15 mouse cellular contexts compared by ENCODE assay signal in the genomic region with DNA sequence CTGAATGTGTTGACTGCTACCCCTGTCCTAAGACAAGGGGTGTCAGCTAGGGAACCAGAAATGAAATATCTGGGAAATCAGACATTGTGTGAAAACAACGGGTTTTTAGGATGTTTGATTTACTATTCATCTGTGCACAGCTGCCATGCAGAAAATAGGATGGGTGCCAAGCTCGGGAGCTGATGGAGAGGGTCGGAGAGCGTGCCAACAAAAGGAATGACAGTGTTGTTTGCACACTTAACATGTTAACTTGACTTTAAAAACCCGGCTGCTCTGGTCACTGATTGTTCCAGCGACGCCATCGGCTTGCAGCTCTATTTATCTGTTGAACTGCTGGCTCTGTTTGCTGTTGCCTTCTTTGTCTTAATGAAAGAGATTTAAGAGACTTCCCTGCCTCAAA. TPM values are rescaled to one million over a fixed set of nuclear protein-coding genes. Genes with fewer than 3 reads are reported as not detected.
DNase-seq lines count a peak whose midpoint lies in the region.
"Had no signal": no experiment of that assay in that cellular context is flagged by ENCODE, and none has a peak within 500 bp of the region (broad histone marks: within the 10 kb centered on the region; RNA-seq: fewer than 3 reads in every experiment).

No protein-coding gene starts in this region.

- peak; percentile 9 for DNase-seq in gastrocnemius, postnatal 10 days
- no peak for DNase-seq in gastrocnemius, adult 8-10 months (ENCODE audit: low spot score in 2 of 2)
- peak; percentile 57 for DNase-seq in left cerebral cortex, postnatal 4 days
- no peak for DNase-seq in left cerebral cortex, postnatal 36 days (ENCODE audit: low spot score in 2 of 2)
- DNase-seq in right cerebral cortex, postnatal 4 days, result peak; percentile 18
- DNase-seq in right cerebral cortex, postnatal 25 days, result no peak
- no peak for DNase-seq in layer of hippocampus, adult 11-12 months (ENCODE audit: low spot score)
- no peak for DNase-seq in ovary, postnatal 36 days (ENCODE audit: low spot score)
- DNase-seq: cerebellum, adult 18-20 months; gastrocnemius, postnatal 25 days; kidney, postnatal 14 days; liver, postnatal 0 days; spleen, adult 18-20 months; thymus, postnatal 14 days had no signal

- intact Hi-C loops in left cerebral cortex, postnatal 4 days (cut with DNase I), result no loop called here
- intact Hi-C loops in left cerebral cortex, postnatal 36 days (cut with DNase I), result no loop called here

RNA-seq across cellular contexts. Expression of gene Maf, which starts 46.2 kb away (rescaled TPM):
- total RNA-seq in gastrocnemius, postnatal 10 days (2021), result 100 to 1,000 TPM; 105 to 109 TPM
- total RNA-seq in gastrocnemius, adult 8-10 months (2022), result 100 to 1,000 TPM; 107 to 168 (median 140) TPM
- 10 to 100 TPM; 37.8 to 41.9 TPM for total RNA-seq in left cerebral cortex, postnatal 4 days (2021)
- total RNA-seq in left cerebral cortex, postnatal 36 days (2021), result 10 to 100 TPM; 22.9 to 25.8 TPM
- total RNA-seq: MEL had no signal

Comparison
In these comparisons a context has a peak if more than half of its experiments do, and no peak if none do; other contexts are left out.
1. DNase-seq: peak in gastrocnemius, postnatal 10 days (single experiment), left cerebral cortex, postnatal 4 days (single experiment) and right cerebral cortex, postnatal 4 days (single experiment); none in gastrocnemius, adult 8-10 months (0 of 2), left cerebral cortex, postnatal 36 days (0 of 2), right cerebral cortex, postnatal 25 days (single experiment), layer of hippocampus, adult 11-12 months (single experiment) and ovary, postnatal 36 days (single experiment).